Mouse (Mus musculus): ENCODE results near the gene Trim46.

DNA sequence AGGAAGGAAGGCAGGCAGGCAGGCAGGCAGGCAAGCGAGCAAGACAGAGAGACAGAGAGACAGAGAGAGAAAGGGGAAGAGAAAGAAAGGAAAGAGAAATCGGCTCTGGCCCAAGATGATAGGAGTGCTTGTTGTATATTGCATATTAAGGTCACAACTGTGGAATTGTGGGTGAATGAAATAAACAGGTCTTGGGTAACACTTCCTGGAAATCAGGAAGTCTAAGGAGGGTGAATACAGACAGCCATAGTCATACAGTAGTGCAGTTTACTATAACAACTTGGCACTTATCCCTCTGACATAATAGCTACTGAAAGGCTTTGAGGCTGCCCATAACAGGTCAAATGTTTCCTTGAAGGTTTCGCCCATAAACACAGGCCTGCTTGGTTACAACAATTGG, 46.3 kb downstream of the Trim46 start:
- TF ChIP-seq ZC3H11A (IDR thresholded peaks at IDR 0.05; ENCODE audit: borderline replicate concordance, low read depth, low read length) (no peak), CHD2 (IDR thresholded peaks at IDR 0.05; ENCODE audit: low read depth, low read length) (no peak), MAFK (IDR thresholded peaks at IDR 0.05; ENCODE audit: insufficient read depth, low read depth, low read length) (no peak), ZNF384 (IDR thresholded peaks at IDR 0.05; ENCODE audit: low read depth, low read length) (no peak), HCFC1 (IDR thresholded peaks at IDR 0.05; ENCODE audit: borderline replicate concordance, insufficient read depth, low read length) (no peak)

Measured in ES-E14 (cell line).